Mouse (Mus musculus): ENCODE data around the gene Sesn1. TPM values are rescaled to one million over a fixed set of nuclear protein-coding genes. Genes with fewer than 3 reads are reported as not detected.
A peak's percentile ranks its signal among the peaks of the same experiment; 100 is the strongest.

Gene Sesn1
- polyA plus RNA-seq, 1 experiment from 2014 or later = 26.3 TPM

- Histone ChIP-seq H3K4me3 (ENCODE audit: low read depth, low read length) (no peak overlapping the region), H3K27ac (ENCODE audit: low read depth, low read length) (no peak overlapping the region), H3K36me3 (ENCODE audit: control insufficient read depth, insufficient read depth, low read length) (no peaks in the 10 kb centered on the region), H3K27me3 (ENCODE audit: control insufficient read depth, insufficient read depth, low read length) (no peaks in the 10 kb centered on the region), H3K4me1 (replicated peaks; ENCODE audit: control insufficient read depth, insufficient read depth, low read length) (no peaks in the 10 kb centered on the region), H3K9ac (ENCODE audit: low read depth, low read length) (no peak overlapping the region), H3K9me3 (ENCODE audit: control insufficient read depth, low read length) (no peaks in the 10 kb centered on the region), H3K4me2 (replicated peaks; ENCODE audit: low read depth, low read length) (no peak overlapping the region)
- ATAC-seq (ENCODE audit: low FRiP score) (no peak), DNase-seq (ENCODE audit: low spot score) (no peak)
- 77% methylated on average over 2 of the region's 2 CpGs for WGBS
Measured at GRCm38 (mm10) chr10:41871564-41871963, 61.8 kb downstream of the Sesn1 start.

GRCm38 (mm10) chr10:41875624-41876023, 65.9 kb downstream of the Sesn1 start:
- ATAC-seq (ENCODE audit: low FRiP score) (no peak), DNase-seq (ENCODE audit: low spot score) (no peak)
- Histone ChIP-seq H3K4me1 (replicated peaks; ENCODE audit: control insufficient read depth, insufficient read depth, low read length) (no peaks in the 10 kb centered on the region), H3K27me3 (ENCODE audit: control insufficient read depth, insufficient read depth, low read length) (no peaks in the 10 kb centered on the region), H3K9ac (ENCODE audit: low read depth, low read length) (no peak overlapping the region), H3K9me3 (ENCODE audit: control insufficient read depth, low read length) (no peaks in the 10 kb centered on the region), H3K4me2 (replicated peaks; ENCODE audit: low read depth, low read length) (no peak overlapping the region), H3K36me3 (ENCODE audit: control insufficient read depth, insufficient read depth, low read length) (no peaks in the 10 kb centered on the region), H3K27ac (ENCODE audit: low read depth, low read length) (no peak overlapping the region), H3K4me3 (ENCODE audit: low read depth, low read length) (no peak overlapping the region)

- Histone ChIP-seq H3K36me3 (ENCODE audit: control insufficient read depth, insufficient read depth, low read length) (no peaks in the 10 kb centered on the region), H3K9ac (ENCODE audit: low read depth, low read length) (no peak overlapping the region), H3K9me3 (ENCODE audit: control insufficient read depth, low read length) (no peaks in the 10 kb centered on the region), H3K27ac (ENCODE audit: low read depth, low read length) (no peak overlapping the region), H3K27me3 (ENCODE audit: control insufficient read depth, insufficient read depth, low read length) (no peaks in the 10 kb centered on the region), H3K4me1 (replicated peaks; ENCODE audit: control insufficient read depth, insufficient read depth, low read length) (no peaks in the 10 kb centered on the region), H3K4me2 (replicated peaks; ENCODE audit: low read depth, low read length) (no peak overlapping the region), H3K4me3 (ENCODE audit: low read depth, low read length) (no peak overlapping the region)
- ATAC-seq (ENCODE audit: low FRiP score) (no peak), DNase-seq (ENCODE audit: low spot score) (no peak)
- WGBS = 90% methylated on average over 11 of the region's 11 CpGs
Measured at GRCm38 (mm10) chr10:41878344-41878743, 68.6 kb downstream of the Sesn1 start.

GRCm38 (mm10) chr10:41879675-41880074, 69.9 kb downstream of the Sesn1 start:
- Histone ChIP-seq H3K27me3 (ENCODE audit: control insufficient read depth, insufficient read depth, low read length) (no peaks in the 10 kb centered on the region), H3K4me1 (replicated peaks; ENCODE audit: control insufficient read depth, insufficient read depth, low read length) (no peaks in the 10 kb centered on the region), H3K27ac (ENCODE audit: low read depth, low read length) (no peak overlapping the region), H3K36me3 (ENCODE audit: control insufficient read depth, insufficient read depth, low read length) (no peaks in the 10 kb centered on the region), H3K4me3 (ENCODE audit: low read depth, low read length) (no peak overlapping the region), H3K4me2 (replicated peaks; ENCODE audit: low read depth, low read length) (no peak overlapping the region), H3K9me3 (ENCODE audit: control insufficient read depth, low read length) (no peaks in the 10 kb centered on the region), H3K9ac (ENCODE audit: low read depth, low read length) (no peak overlapping the region)
- DNase-seq (ENCODE audit: low spot score) (no peak), ATAC-seq (ENCODE audit: low FRiP score) (no peak)
- WGBS = 96% methylated on average over 1 of the region's 1 CpGs

GRCm38 (mm10) chr10:41880206-41880605, 70.5 kb downstream of the Sesn1 start:
- 62% methylated on average over 4 of the region's 4 CpGs for WGBS
- H3K9ac ChIP-seq (ENCODE audit: low read depth, low read length) = no peak overlapping the region
- ATAC-seq (ENCODE audit: low FRiP score) (no peak), DNase-seq (ENCODE audit: low spot score) (no peak)
- H3K27ac ChIP-seq (ENCODE audit: low read depth, low read length) = no peak overlapping the region
- H3K4me1 ChIP-seq (replicated peaks; ENCODE audit: control insufficient read depth, insufficient read depth, low read length) = no peaks in the 10 kb centered on the region
- no peaks in the 10 kb centered on the region for H3K9me3 ChIP-seq (ENCODE audit: control insufficient read depth, low read length)
- no peaks in the 10 kb centered on the region for H3K27me3 ChIP-seq (ENCODE audit: control insufficient read depth, insufficient read depth, low read length)
- no peaks in the 10 kb centered on the region for H3K36me3 ChIP-seq (ENCODE audit: control insufficient read depth, insufficient read depth, low read length)
- H3K4me2 ChIP-seq (replicated peaks; ENCODE audit: low read depth, low read length) = no peak overlapping the region
- no peak overlapping the region for H3K4me3 ChIP-seq (ENCODE audit: low read depth, low read length)

- Histone ChIP-seq H3K4me3 (ENCODE audit: low read depth, low read length) (no peak overlapping the region), H3K27ac (ENCODE audit: low read depth, low read length) (no peak overlapping the region), H3K4me1 (replicated peaks; ENCODE audit: control insufficient read depth, insufficient read depth, low read length) (no peaks in the 10 kb centered on the region), H3K36me3 (ENCODE audit: control insufficient read depth, insufficient read depth, low read length) (no peaks in the 10 kb centered on the region), H3K27me3 (ENCODE audit: control insufficient read depth, insufficient read depth, low read length) (no peaks in the 10 kb centered on the region), H3K9ac (ENCODE audit: low read depth, low read length) (no peak overlapping the region), H3K4me2 (replicated peaks; ENCODE audit: low read depth, low read length) (no peak overlapping the region), H3K9me3 (ENCODE audit: control insufficient read depth, low read length) (no peaks in the 10 kb centered on the region)
- DNase-seq (ENCODE audit: low spot score) (no peak), ATAC-seq (ENCODE audit: low FRiP score) (no peak)
- 3% methylated on average over 1 of the region's 1 CpGs for WGBS
Measured at GRCm38 (mm10) chr10:41880777-41881176, 71.0 kb downstream of the Sesn1 start.

- peak; percentile 27 for DNase-seq (ENCODE audit: low spot score)
- WGBS = 20% methylated on average over 4 of the region's 4 CpGs
- no peak for ATAC-seq (ENCODE audit: low FRiP score)
- Histone ChIP-seq H3K36me3 (ENCODE audit: control insufficient read depth, insufficient read depth, low read length) (no peaks in the 10 kb centered on the region), H3K4me2 (replicated peaks; ENCODE audit: low read depth, low read length) (no peak overlapping the region), H3K27me3 (ENCODE audit: control insufficient read depth, insufficient read depth, low read length) (no peaks in the 10 kb centered on the region), H3K9me3 (ENCODE audit: control insufficient read depth, low read length) (no peaks in the 10 kb centered on the region), H3K9ac (ENCODE audit: low read depth, low read length) (no peak overlapping the region), H3K4me1 (replicated peaks; ENCODE audit: control insufficient read depth, insufficient read depth, low read length) (no peaks in the 10 kb centered on the region), H3K27ac (ENCODE audit: low read depth, low read length) (no peak overlapping the region), H3K4me3 (ENCODE audit: low read depth, low read length) (no peak overlapping the region)
Measured at GRCm38 (mm10) chr10:41881438-41881837, 71.7 kb downstream of the Sesn1 start.

GRCm38 (mm10) chr10:41883741-41884575, 74.2 kb downstream of the Sesn1 start:
- DNase-seq (ENCODE audit: low spot score) = no peak
- ATAC-seq (ENCODE audit: low FRiP score) = no peak
- 57% methylated on average over 8 of the region's 8 CpGs for WGBS
- no peak overlapping the region for H3K9ac ChIP-seq (ENCODE audit: low read depth, low read length)
- H3K4me2 ChIP-seq (replicated peaks; ENCODE audit: low read depth, low read length) = no peak overlapping the region
- H3K9me3 ChIP-seq (ENCODE audit: control insufficient read depth, low read length) = no peaks in the 10 kb centered on the region
- H3K4me1 ChIP-seq (replicated peaks; ENCODE audit: control insufficient read depth, insufficient read depth, low read length) = no peaks in the 10 kb centered on the region
- no peak overlapping the region for H3K4me3 ChIP-seq (ENCODE audit: low read depth, low read length)
- no peaks in the 10 kb centered on the region for H3K27me3 ChIP-seq (ENCODE audit: control insufficient read depth, insufficient read depth, low read length)
- H3K27ac ChIP-seq (ENCODE audit: low read depth, low read length) = no peak overlapping the region
- H3K36me3 ChIP-seq (ENCODE audit: control insufficient read depth, insufficient read depth, low read length) = no peaks in the 10 kb centered on the region

- peak overlapping the region; percentile 56 for H3K4me3 ChIP-seq (ENCODE audit: low read depth, low read length)
- no peaks in the 10 kb centered on the region for H3K9me3 ChIP-seq (ENCODE audit: control insufficient read depth, low read length)
- no peaks in the 10 kb centered on the region for H3K4me1 ChIP-seq (replicated peaks; ENCODE audit: control insufficient read depth, insufficient read depth, low read length)
- DNase-seq (ENCODE audit: low spot score) (peak; percentile 98), ATAC-seq (ENCODE audit: low FRiP score) (peak; percentile 99)
- WGBS = 1% methylated on average over 64 of the region's 65 CpGs
- H3K9ac ChIP-seq (ENCODE audit: low read depth, low read length) = peak overlapping the region; percentile 83
- no peaks in the 10 kb centered on the region for H3K27me3 ChIP-seq (ENCODE audit: control insufficient read depth, insufficient read depth, low read length)
- H3K36me3 ChIP-seq (ENCODE audit: control insufficient read depth, insufficient read depth, low read length) = no peaks in the 10 kb centered on the region
- H3K4me2 ChIP-seq (replicated peaks; ENCODE audit: low read depth, low read length) = peak overlapping the region; percentile 93
- peak overlapping the region; percentile 88 for H3K27ac ChIP-seq (ENCODE audit: low read depth, low read length)
Measured at GRCm38 (mm10) chr10:41887080-41887821, 77.5 kb downstream of the Sesn1 start.

Data from hindbrain, embryonic 11.5 days (tissue).